Mouse (Mus musculus): ENCODE measurements around the gene Ank2. TPM values are rescaled to one million over a fixed set of nuclear protein-coding genes. Genes with fewer than 3 reads are reported as not detected.

The Ank2 gene
- polyA plus RNA-seq, 1 experiment = 4.6 TPM

GRCm38 (mm10) chr3:127153443-127153842 is 345.7 kb downstream of the Ank2 start:
- no peaks in the 10 kb centered on the region for H3K36me3 ChIP-seq (ENCODE audit: control insufficient read depth, insufficient read depth, low read length)

GRCm38 (mm10) chr3:127148648-127149047 is 350.5 kb downstream of the Ank2 start:
- no peak for TF ChIP-seq POLR2A (IDR thresholded peaks at IDR 0.05; ENCODE audit: control insufficient read depth, extremely low read depth, insufficient read depth, low read length, poor library complexity)
- no peak for TF ChIP-seq CTCF (IDR thresholded peaks at IDR 0.05; ENCODE audit: borderline replicate concordance, control insufficient read depth, extremely low read depth, insufficient read depth, low read length, poor library complexity)
- WGBS = 95% methylated on average over 3 of the region's 3 CpGs
- H3K4me3 ChIP-seq (ENCODE audit: control insufficient read depth, insufficient read depth, low read length) = no peak overlapping the region
- DNase-seq = no peak
- H3K27ac ChIP-seq (ENCODE audit: control insufficient read depth, insufficient read depth, low read length) = no peak overlapping the region
- H3K4me1 ChIP-seq (replicated peaks; ENCODE audit: control insufficient read depth, insufficient read depth, low read length) = no peaks in the 10 kb centered on the region
- no peaks in the 10 kb centered on the region for H3K36me3 ChIP-seq (ENCODE audit: control insufficient read depth, insufficient read depth, low read length)
- H3K27me3 ChIP-seq (ENCODE audit: control insufficient read depth, insufficient read depth, low read length) = no peaks in the 10 kb centered on the region

More at GRCm38 (mm10) chr3:127153443-127153842, 345.7 kb downstream of the Ank2 start:
- Histone ChIP-seq H3K4me1 (replicated peaks; ENCODE audit: control insufficient read depth, insufficient read depth, low read length) (no peaks in the 10 kb centered on the region), H3K4me3 (ENCODE audit: control insufficient read depth, insufficient read depth, low read length) (no peak overlapping the region), H3K27me3 (ENCODE audit: control insufficient read depth, insufficient read depth, low read length) (no peaks in the 10 kb centered on the region), H3K27ac (ENCODE audit: control insufficient read depth, insufficient read depth, low read length) (no peak overlapping the region)
- 95% methylated on average over 3 of the region's 3 CpGs for WGBS
- TF ChIP-seq CTCF (IDR thresholded peaks at IDR 0.05; ENCODE audit: borderline replicate concordance, control insufficient read depth, extremely low read depth, insufficient read depth, low read length, poor library complexity) (no peak), POLR2A (IDR thresholded peaks at IDR 0.05; ENCODE audit: control insufficient read depth, extremely low read depth, insufficient read depth, low read length, poor library complexity) (no peak)
- no peak for DNase-seq

GRCm38 (mm10) chr3:127140590-127140989 is 358.6 kb downstream of the Ank2 start:
- no peak overlapping the region for H3K4me3 ChIP-seq (ENCODE audit: control insufficient read depth, insufficient read depth, low read length)
- TF ChIP-seq CTCF (IDR thresholded peaks at IDR 0.05; ENCODE audit: borderline replicate concordance, control insufficient read depth, extremely low read depth, insufficient read depth, low read length, poor library complexity) (no peak), POLR2A (IDR thresholded peaks at IDR 0.05; ENCODE audit: control insufficient read depth, extremely low read depth, insufficient read depth, low read length, poor library complexity) (no peak)
- no peaks in the 10 kb centered on the region for H3K4me1 ChIP-seq (replicated peaks; ENCODE audit: control insufficient read depth, insufficient read depth, low read length)
- WGBS = 92% methylated on average over 9 of the region's 9 CpGs
- no peaks in the 10 kb centered on the region for H3K36me3 ChIP-seq (ENCODE audit: control insufficient read depth, insufficient read depth, low read length)
- no peaks in the 10 kb centered on the region for H3K27me3 ChIP-seq (ENCODE audit: control insufficient read depth, insufficient read depth, low read length)
- H3K27ac ChIP-seq (ENCODE audit: control insufficient read depth, insufficient read depth, low read length) = no peak overlapping the region
- no peak for DNase-seq

- no peaks in the 10 kb centered on the region for H3K36me3 ChIP-seq (ENCODE audit: control insufficient read depth, insufficient read depth, low read length)
- H3K27ac ChIP-seq (ENCODE audit: control insufficient read depth, insufficient read depth, low read length) = no peak overlapping the region
- WGBS = 90% methylated on average over 2 of the region's 2 CpGs
- no peaks in the 10 kb centered on the region for H3K27me3 ChIP-seq (ENCODE audit: control insufficient read depth, insufficient read depth, low read length)
- no peak overlapping the region for H3K4me3 ChIP-seq (ENCODE audit: control insufficient read depth, insufficient read depth, low read length)
- H3K4me1 ChIP-seq (replicated peaks; ENCODE audit: control insufficient read depth, insufficient read depth, low read length) = no peaks in the 10 kb centered on the region
- no peak for DNase-seq
- TF ChIP-seq CTCF (IDR thresholded peaks at IDR 0.05; ENCODE audit: borderline replicate concordance, control insufficient read depth, extremely low read depth, insufficient read depth, low read length, poor library complexity) (no peak), POLR2A (IDR thresholded peaks at IDR 0.05; ENCODE audit: control insufficient read depth, extremely low read depth, insufficient read depth, low read length, poor library complexity) (no peak)
These were observed 359.5 kb downstream of the Ank2 start for GRCm38 (mm10) chr3:127139638-127140037.

- TF ChIP-seq POLR2A (IDR thresholded peaks at IDR 0.05; ENCODE audit: control insufficient read depth, extremely low read depth, insufficient read depth, low read length, poor library complexity) = no peak
- no peak for TF ChIP-seq CTCF (IDR thresholded peaks at IDR 0.05; ENCODE audit: borderline replicate concordance, control insufficient read depth, extremely low read depth, insufficient read depth, low read length, poor library complexity)
- Histone ChIP-seq H3K27me3 (ENCODE audit: control insufficient read depth, insufficient read depth, low read length) (no peaks in the 10 kb centered on the region), H3K4me1 (replicated peaks; ENCODE audit: control insufficient read depth, insufficient read depth, low read length) (no peaks in the 10 kb centered on the region), H3K36me3 (ENCODE audit: control insufficient read depth, insufficient read depth, low read length) (no peaks in the 10 kb centered on the region), H3K27ac (ENCODE audit: control insufficient read depth, insufficient read depth, low read length) (no peak overlapping the region), H3K4me3 (ENCODE audit: control insufficient read depth, insufficient read depth, low read length) (no peak overlapping the region)
- no peak for DNase-seq
- WGBS = 58% methylated on average over 5 of the region's 5 CpGs
These were observed 361.6 kb downstream of the Ank2 start for GRCm38 (mm10) chr3:127137508-127137907.

GRCm38 (mm10) chr3:127134062-127134461 is 365.1 kb downstream of the Ank2 start:
- TF ChIP-seq CTCF (IDR thresholded peaks at IDR 0.05; ENCODE audit: borderline replicate concordance, control insufficient read depth, extremely low read depth, insufficient read depth, low read length, poor library complexity) (no peak), POLR2A (IDR thresholded peaks at IDR 0.05; ENCODE audit: control insufficient read depth, extremely low read depth, insufficient read depth, low read length, poor library complexity) (no peak)

GRCm38 (mm10) chr3:127131048-127131447 is 368.1 kb downstream of the Ank2 start:
- 94% methylated on average over 3 of the region's 3 CpGs for WGBS
- H3K4me1 ChIP-seq (replicated peaks; ENCODE audit: control insufficient read depth, insufficient read depth, low read length) = no peaks in the 10 kb centered on the region
- no peaks in the 10 kb centered on the region for H3K36me3 ChIP-seq (ENCODE audit: control insufficient read depth, insufficient read depth, low read length)
- H3K27ac ChIP-seq (ENCODE audit: control insufficient read depth, insufficient read depth, low read length) = no peak overlapping the region
- no peak for DNase-seq
- TF ChIP-seq POLR2A (IDR thresholded peaks at IDR 0.05; ENCODE audit: control insufficient read depth, extremely low read depth, insufficient read depth, low read length, poor library complexity) (no peak), CTCF (IDR thresholded peaks at IDR 0.05; ENCODE audit: borderline replicate concordance, control insufficient read depth, extremely low read depth, insufficient read depth, low read length, poor library complexity) (no peak)
- H3K27me3 ChIP-seq (ENCODE audit: control insufficient read depth, insufficient read depth, low read length) = no peaks in the 10 kb centered on the region
- no peak overlapping the region for H3K4me3 ChIP-seq (ENCODE audit: control insufficient read depth, insufficient read depth, low read length)

More at GRCm38 (mm10) chr3:127134062-127134461, 365.1 kb downstream of the Ank2 start:
- DNase-seq = no peak
- 94% methylated on average over 2 of the region's 2 CpGs for WGBS
- Histone ChIP-seq H3K36me3 (ENCODE audit: control insufficient read depth, insufficient read depth, low read length) (no peaks in the 10 kb centered on the region), H3K27me3 (ENCODE audit: control insufficient read depth, insufficient read depth, low read length) (no peaks in the 10 kb centered on the region), H3K27ac (ENCODE audit: control insufficient read depth, insufficient read depth, low read length) (no peak overlapping the region), H3K4me1 (replicated peaks; ENCODE audit: control insufficient read depth, insufficient read depth, low read length) (no peaks in the 10 kb centered on the region), H3K4me3 (ENCODE audit: control insufficient read depth, insufficient read depth, low read length) (no peak overlapping the region)

Measured in thymus, adult 2 months (tissue).